Mouse (Mus musculus) adrenal gland, adult 8-10 months (tissue): ENCODE results near the gene Rbm33. TPM values are rescaled to one million over a fixed set of nuclear protein-coding genes. Genes with fewer than 3 reads are reported as not detected.

Source experiments
- DNase-seq: peaks from one replicate; pipeline ENCODE4 v3.0.0; 2022
- total RNA-seq, 4 experiments: library from RNA; stranded (reverse); gene quantifications; 2 replicates each; pipeline ENCODE4 v1.2.4; 2022

Rbm33 gene
- total RNA-seq, 4 experiments from 2014 or later: 42.9 to 72.1 (median 55.9) TPM

DNA sequence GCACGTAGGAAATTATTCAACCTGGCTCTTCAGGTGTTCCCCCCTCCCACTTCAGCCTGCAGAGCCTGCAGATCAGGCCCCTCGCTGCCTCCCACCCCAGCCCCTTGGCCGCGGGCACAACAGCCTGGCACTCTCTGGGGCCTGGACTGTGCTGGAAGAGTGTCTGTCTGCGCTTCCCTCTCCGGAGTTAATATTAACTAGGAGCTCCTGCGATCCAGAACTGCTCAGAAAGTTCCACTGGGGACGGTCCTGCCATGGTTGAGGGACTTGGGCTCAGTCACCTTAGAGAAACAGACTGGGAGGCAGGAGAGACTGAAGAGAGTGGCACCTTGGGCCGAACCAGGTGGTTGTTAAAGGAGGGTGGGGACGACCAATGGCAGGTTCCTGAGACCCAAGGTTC is 146.7 kb downstream of the Rbm33 start:
- no peak for DNase-seq

GRCm38 (mm10) chr5:28464361-28465098 is 147.6 kb downstream of the Rbm33 start:
- DNase-seq: no peak

GRCm38 (mm10) chr5:28465099-28465406 is 148.1 kb downstream of the Rbm33 start:
- DNase-seq: no peak

DNA sequence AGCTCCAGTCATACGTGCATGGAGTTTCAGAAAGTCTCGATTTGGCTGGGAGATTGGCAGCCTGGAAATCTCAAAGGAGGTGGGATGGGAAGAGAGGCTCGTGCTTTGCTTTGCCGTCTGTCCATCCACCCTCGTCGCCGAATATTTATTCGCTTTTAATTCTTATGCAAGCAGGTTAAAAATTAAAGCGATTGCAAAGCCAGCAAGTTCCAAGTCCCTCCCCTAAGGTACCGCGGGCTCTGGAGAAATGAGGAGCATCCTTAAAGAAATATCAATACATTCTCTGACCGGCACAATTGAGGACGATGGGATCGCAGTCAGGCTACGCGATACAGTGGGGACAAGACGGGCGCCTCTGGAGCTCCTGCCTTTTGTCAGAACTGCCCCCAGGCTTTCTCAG is 148.6 kb downstream of the Rbm33 start:
- no peak for DNase-seq

DNA sequence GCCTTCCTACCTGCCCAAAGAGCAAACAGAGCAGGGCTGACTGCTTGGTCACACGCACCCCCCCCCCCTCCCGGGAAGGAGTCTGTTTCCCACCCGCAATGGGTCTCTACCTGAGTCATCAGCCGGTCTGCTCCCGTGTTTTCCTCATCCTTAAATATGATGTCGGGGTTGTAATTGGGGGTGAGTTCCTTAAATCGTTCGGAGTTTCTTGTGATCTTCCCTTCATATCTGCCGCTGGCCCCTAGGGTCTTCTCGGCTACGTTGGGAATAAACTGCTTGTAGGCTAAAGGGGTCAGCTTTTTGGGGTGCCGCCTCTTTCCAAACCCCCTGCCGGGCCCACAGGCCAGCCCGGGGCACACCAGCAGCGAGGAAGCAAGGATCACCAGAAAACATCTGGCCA is 149.4 kb downstream of the Rbm33 start:
- no peak for DNase-seq

GRCm38 (mm10) chr5:28466760-28467306 is 149.9 kb downstream of the Rbm33 start, which contains the start of gene Shh:
TSS of gene Shh (minus strand) at chr5:28467256.
- DNase-seq: no peak

Other genes starting within 250 kb of the Rbm33 start
- 100 to 1,000 TPM; 117 to 144 (median 135) TPM for gene Insig1, start 245.8 kb upstream of the Rbm33 start, total RNA-seq
- gene En2, start 151.4 kb upstream of the Rbm33 start, total RNA-seq: under 1 TPM in 2 of 4 experiments, not detected in 2; 0.38 to 0.41 TPM
- gene Cnpy1, start 71.3 kb upstream of the Rbm33 start, total RNA-seq: not detected
- gene Shh, start 150.1 kb downstream of the Rbm33 start, total RNA-seq: 10 to 100 TPM; 15.7 to 31.6 (median 22.3) TPM